ENCODE assay signal across 14 mouse cellular contexts in genomic region chr14:28043095-28043494, GRCm38 (mm10).
DNase-seq lines count a peak whose midpoint lies in the region; ATAC-seq lines count a peak whose summit lies in the region.
"Had no signal": no experiment of that assay in that cellular context is flagged by ENCODE, and none has a peak within 500 bp of the region (broad histone marks: within the 10 kb centered on the region; RNA-seq: fewer than 3 reads in every experiment).

No protein-coding gene starts in this region.

- no peak for ATAC-seq in hindbrain, embryonic 12.5 days (ENCODE audit: low FRiP score)
- ATAC-seq in liver, embryonic 12.5 days, result no peak
- no peak for ATAC-seq in embryonic facial prominence, embryonic 13.5 days (ENCODE audit: insufficient number of reproducible peaks, insufficient read depth, low FRiP score, low TSS enrichment, low read depth)
- no peak for ATAC-seq in limb, embryonic 15.5 days (ENCODE audit: insufficient number of reproducible peaks, low FRiP score, low TSS enrichment, low read depth)
- ATAC-seq: forebrain, postnatal 0 days had no signal

- H3K36me3 ChIP-seq in hindbrain, embryonic 12.5 days, result no peaks in the 10 kb centered on the region
- H3K36me3 ChIP-seq in hindbrain, embryonic 10.5 days, result no peaks in the 10 kb centered on the region
- H3K36me3 ChIP-seq in liver, embryonic 12.5 days, result no peaks in the 10 kb centered on the region
- H3K36me3 ChIP-seq in embryonic facial prominence, embryonic 13.5 days, result no peaks in the 10 kb centered on the region
- H3K36me3 ChIP-seq in limb, embryonic 15.5 days, result no peaks in the 10 kb centered on the region
- H3K36me3 ChIP-seq: liver, embryonic 13.5 days had no signal

- peak overlapping the region; percentile 40; the same call in 1 of the 2 replicates for H3K27ac ChIP-seq in hindbrain, embryonic 12.5 days
- H3K27ac ChIP-seq in hindbrain, embryonic 10.5 days, result no peak overlapping the region
- H3K27ac ChIP-seq in liver, embryonic 12.5 days, result no peak overlapping the region
- H3K27ac ChIP-seq in embryonic facial prominence, embryonic 13.5 days, result peak overlapping the region; percentile 77
- peak overlapping the region; percentile 33; the same call in 1 of the 2 replicates for H3K27ac ChIP-seq in limb, embryonic 15.5 days
- H3K27ac ChIP-seq: liver, embryonic 13.5 days had no signal

- peaks cover 16% of the 10 kb centered on the region for H3K4me1 ChIP-seq in hindbrain, embryonic 12.5 days
- peaks cover 9% of the 10 kb centered on the region; the same call in 1 of the 2 replicates for H3K4me1 ChIP-seq in hindbrain, embryonic 10.5 days (replicated peaks)
- no peaks in the 10 kb centered on the region for H3K4me1 ChIP-seq in liver, embryonic 12.5 days
- peaks cover 17% of the 10 kb centered on the region for H3K4me1 ChIP-seq in embryonic facial prominence, embryonic 13.5 days
- peaks cover 4% of the 10 kb centered on the region; the same call in 1 of the 2 replicates for H3K4me1 ChIP-seq in limb, embryonic 15.5 days
- H3K4me1 ChIP-seq: liver, embryonic 13.5 days had no signal

- no peak overlapping the region for H3K4me3 ChIP-seq in hindbrain, embryonic 12.5 days
- no peak overlapping the region for H3K4me3 ChIP-seq in hindbrain, embryonic 10.5 days
- H3K4me3 ChIP-seq in liver, embryonic 12.5 days, result no peak overlapping the region
- H3K4me3 ChIP-seq in embryonic facial prominence, embryonic 13.5 days, result no peak overlapping the region
- H3K4me3 ChIP-seq in limb, embryonic 15.5 days, result no peak overlapping the region
- H3K4me3 ChIP-seq: liver, embryonic 13.5 days had no signal

- no peak overlapping the region for H3K4me2 ChIP-seq in hindbrain, embryonic 12.5 days (replicated peaks)
- H3K4me2 ChIP-seq in liver, embryonic 12.5 days, result no peak overlapping the region
- H3K4me2 ChIP-seq in embryonic facial prominence, embryonic 13.5 days, result no peak overlapping the region
- H3K4me2 ChIP-seq in limb, embryonic 15.5 days, result no peak overlapping the region
- H3K4me2 ChIP-seq: liver, embryonic 13.5 days had no signal

- H3K9me3 ChIP-seq in hindbrain, embryonic 12.5 days (replicated peaks), result no peaks in the 10 kb centered on the region
- no peaks in the 10 kb centered on the region for H3K9me3 ChIP-seq in hindbrain, embryonic 10.5 days
- no peaks in the 10 kb centered on the region for H3K9me3 ChIP-seq in liver, embryonic 12.5 days (replicated peaks)
- H3K9me3 ChIP-seq in embryonic facial prominence, embryonic 13.5 days, result peaks cover 2% of the 10 kb centered on the region; the same call in 1 of the 2 replicates
- no peaks in the 10 kb centered on the region for H3K9me3 ChIP-seq in limb, embryonic 15.5 days
- H3K9me3 ChIP-seq: liver, embryonic 13.5 days had no signal

- 65% methylated on average over 4 of the region's 4 CpGs for WGBS in hindbrain, embryonic 12.5 days
- WGBS in hindbrain, embryonic 10.5 days, result 71% methylated on average over 4 of the region's 4 CpGs
- WGBS in liver, embryonic 12.5 days (ENCODE audit: insufficient replicate concordance), result 57% methylated on average over 4 of the region's 4 CpGs
- WGBS in embryonic facial prominence, embryonic 13.5 days, result 30% methylated on average over 4 of the region's 4 CpGs
- WGBS in limb, embryonic 15.5 days, result 32% methylated on average over 4 of the region's 4 CpGs

- H3K9ac ChIP-seq in hindbrain, embryonic 12.5 days, result no peak overlapping the region
- no peak overlapping the region for H3K9ac ChIP-seq in liver, embryonic 12.5 days
- no peak overlapping the region for H3K9ac ChIP-seq in embryonic facial prominence, embryonic 13.5 days
- H3K9ac ChIP-seq in limb, embryonic 15.5 days, result no peak overlapping the region
- H3K9ac ChIP-seq: forebrain, postnatal 0 days; liver, embryonic 13.5 days had no signal

- H3K27me3 ChIP-seq in hindbrain, embryonic 12.5 days, result no peaks in the 10 kb centered on the region
- H3K27me3 ChIP-seq in hindbrain, embryonic 10.5 days (ENCODE audit: insufficient read depth, poor library complexity, severe bottlenecking), result no peaks in the 10 kb centered on the region
- H3K27me3 ChIP-seq in liver, embryonic 12.5 days (replicated peaks), result no peaks in the 10 kb centered on the region
- H3K27me3 ChIP-seq in embryonic facial prominence, embryonic 13.5 days, result no peaks in the 10 kb centered on the region
- no peaks in the 10 kb centered on the region for H3K27me3 ChIP-seq in limb, embryonic 15.5 days
- H3K27me3 ChIP-seq: liver, embryonic 13.5 days had no signal

- DNase-seq in hindbrain, embryonic 10.5 days (ENCODE audit: low spot score), result no peak
- DNase-seq in liver, result peak; percentile 3
- no peak for DNase-seq in layer of hippocampus, postnatal 36 days
- no peak for DNase-seq in adrenal gland, postnatal 10 days
- DNase-seq: cerebellum, adult 11 months; forebrain, postnatal 0 days; gastrocnemius, postnatal 36 days; kidney, adult 11 months; liver, embryonic 13.5 days; lung, postnatal 10 days had no signal

Comparison
In these comparisons a context has a peak if more than half of its experiments do, and no peak if none do; other contexts are left out.
1. H3K27ac ChIP-seq: peak in hindbrain, embryonic 12.5 days (single experiment), embryonic facial prominence, embryonic 13.5 days (single experiment) and limb, embryonic 15.5 days (single experiment); none in hindbrain, embryonic 10.5 days (single experiment) and liver, embryonic 12.5 days (single experiment).